Mouse (Mus musculus) forelimb bud, embryonic 11.5 days (tissue): Measurements from ENCODE around the gene Atf6.

ENCODE experiments used
- DNase-seq: peaks from one replicate; pipeline ENCODE4 v3.0.0-alpha.2; 2012; ENCODE audit warnings: low read depth, low spot score

Gene Atf6

DNA sequence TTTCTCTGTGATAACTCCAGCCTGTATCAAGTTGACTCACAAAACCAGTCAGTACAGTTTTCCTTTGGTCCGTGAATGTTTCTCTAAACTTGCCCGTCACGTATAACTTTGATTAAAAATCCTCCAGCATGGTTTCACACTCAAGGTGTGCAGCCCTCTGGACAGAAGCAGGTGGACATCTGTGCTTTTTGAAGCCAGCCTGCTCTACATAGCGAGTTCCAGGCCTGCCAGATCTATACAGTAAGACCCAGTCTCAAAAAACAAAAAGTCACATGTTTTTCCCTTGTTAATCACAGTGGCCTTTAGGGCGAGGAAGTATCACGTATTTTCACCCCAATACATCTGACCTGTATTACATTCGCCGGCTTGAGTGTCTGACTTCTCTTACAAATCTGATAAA is 16.8 kb upstream of the Atf6 start:
- no peak for DNase-seq

DNA sequence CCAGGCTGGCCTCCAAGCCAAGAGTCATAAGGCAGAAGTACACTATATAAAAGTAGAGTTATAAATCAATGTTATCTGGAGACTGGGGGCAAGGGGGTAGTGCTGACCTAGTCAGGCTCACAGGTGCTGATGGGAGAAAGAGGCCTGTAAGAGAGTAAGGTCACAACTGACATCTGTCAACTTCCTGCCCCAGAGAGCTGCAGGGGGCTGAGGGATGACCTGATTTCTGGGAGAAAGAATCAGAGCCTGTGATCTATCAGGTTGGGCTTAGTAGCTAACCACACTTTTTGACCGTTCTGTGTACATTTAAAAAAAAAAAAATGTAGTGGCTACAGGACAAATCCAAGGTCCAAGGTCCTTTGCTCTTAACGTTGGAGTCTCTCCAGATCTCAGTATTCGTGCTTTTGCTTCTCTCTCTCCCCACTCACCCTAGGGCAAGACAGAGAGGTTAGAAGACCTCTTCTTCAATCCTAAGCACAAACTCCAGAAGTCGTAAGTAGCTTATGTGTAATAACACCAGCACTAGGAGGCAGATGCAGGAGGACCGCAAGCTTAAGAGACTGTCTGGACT is 15.4 kb upstream of the Atf6 start:
- DNase-seq = no peak

DNA sequence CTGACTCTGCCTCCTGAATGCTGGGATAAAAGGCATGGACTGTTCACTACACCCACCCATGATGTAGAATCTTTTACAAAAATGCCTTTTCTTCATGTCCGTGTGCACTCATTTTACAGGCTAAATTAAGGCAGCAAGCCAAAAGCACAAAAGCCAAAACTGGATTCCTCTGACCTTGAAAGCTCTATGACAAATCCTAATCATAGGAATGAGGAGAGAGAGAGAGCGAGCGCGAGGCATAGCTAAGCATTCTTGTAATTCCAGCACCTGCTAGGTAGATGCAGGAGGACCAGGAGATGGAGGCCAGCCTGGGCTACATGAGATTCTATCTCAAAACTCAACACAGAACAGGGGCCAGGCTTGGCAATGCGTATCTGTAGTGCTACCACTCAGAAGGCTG is 9.3 kb upstream of the Atf6 start:
- DNase-seq = no peak

DNA sequence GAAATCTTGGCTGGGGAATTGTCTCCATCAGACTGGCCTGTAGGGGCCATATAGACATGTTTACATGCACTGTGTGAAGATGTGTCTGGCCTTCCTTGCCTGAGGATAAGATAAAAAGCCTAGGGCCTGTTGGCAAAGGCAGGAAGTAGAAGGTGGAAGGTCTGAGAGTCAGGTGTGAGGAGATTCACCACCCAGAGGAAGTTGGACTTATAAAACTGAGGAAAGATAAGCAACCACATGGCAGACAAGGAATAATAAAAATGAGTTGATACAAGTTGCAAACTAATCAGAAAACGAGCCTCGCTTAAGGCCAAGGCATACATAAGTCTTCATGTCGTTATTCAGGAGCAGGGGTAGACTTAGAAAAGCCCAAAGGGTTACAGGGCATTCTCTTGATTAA is 8.1 kb upstream of the Atf6 start:
- no peak for DNase-seq

DNA sequence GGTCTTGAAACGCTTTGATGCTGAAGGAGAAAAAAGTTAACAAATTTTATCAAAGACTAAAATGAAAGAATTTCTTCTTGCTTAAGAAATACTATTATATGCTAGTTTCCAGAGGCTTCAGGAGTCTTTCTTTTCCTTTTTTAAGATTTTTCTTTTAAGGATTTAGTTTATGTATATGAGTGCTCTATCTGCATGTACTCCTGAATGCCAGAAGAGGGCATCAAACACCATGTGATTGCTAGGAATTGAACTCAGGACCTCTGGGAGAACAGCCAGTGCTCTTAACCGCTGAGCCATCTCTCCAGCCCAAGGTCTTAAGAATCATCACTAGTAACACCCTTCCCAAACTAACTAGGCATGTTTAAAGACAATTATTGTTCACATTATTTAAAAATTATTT is 4.4 kb upstream of the Atf6 start:
- no peak for DNase-seq

DNA sequence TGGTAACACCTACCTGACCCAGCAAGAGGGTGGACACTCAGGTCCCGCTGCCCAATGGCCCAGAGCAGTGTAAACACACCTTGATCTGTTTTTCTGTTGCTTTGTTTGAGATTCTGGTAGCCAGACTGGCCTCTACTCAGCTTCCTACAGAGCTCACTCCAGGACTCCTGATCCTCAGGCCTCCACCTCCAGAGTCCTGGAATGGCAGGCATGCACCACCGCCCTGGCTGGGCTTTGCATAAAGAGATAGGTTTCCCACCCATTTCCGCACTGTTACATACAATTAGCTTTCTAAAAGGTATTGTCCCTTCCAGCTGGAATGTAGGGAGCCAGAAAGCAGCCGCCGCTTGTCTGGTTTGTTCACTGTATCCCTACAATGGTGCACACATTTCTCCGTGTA is 3.8 kb upstream of the Atf6 start:
- DNase-seq = no peak

DNA sequence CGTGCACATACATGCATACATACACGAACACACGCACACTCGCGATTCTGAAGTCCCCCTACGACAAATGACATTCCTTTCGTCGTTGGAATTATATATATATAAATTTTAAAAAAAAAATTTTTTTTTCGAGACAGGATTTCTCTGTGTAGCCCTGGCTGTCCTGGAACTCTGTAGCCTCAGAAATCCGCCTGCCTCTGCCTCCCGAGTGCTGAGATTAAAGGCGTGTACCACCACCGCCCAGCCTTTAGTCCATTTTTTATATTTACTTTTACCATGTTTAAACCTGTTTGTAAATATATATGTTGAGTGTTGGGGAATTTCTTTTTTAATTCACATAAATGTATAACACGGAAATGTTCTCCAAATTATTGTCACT is 1.3 kb upstream of the Atf6 start:
- no peak for DNase-seq

DNA sequence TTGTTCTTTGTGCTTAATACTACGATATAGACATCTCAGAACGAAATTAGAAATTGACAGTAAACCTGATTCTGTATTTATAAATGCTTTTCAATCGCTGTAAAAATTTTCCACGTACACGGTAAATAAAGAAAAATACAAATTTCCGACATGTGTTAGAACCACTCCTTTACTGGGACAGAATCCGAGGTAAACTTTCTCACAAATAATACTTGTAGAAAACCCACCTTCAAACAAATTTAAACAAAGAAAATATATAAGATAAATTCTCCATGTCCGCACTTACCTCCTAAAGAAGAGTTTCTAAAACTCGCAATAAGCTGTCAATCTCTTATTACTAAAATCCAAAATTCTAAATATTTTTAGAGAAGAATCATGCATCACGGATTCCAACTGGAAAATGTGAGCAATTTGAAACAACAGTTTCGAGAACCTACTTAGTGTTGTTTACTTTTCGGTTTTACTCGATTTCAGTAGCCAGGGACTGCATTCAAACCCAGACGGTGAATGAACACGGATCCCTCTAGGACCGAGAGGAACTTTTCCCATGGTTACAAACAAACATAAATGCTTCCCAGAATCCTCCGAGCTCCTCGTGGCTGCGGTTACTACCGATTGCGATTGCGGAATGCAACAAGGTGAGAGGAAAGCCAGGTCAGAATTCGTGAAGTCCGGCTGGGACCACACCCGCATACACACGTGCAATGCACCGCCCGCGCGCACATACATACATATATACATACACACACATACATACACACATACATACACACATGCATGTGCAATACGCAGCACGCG is 735 bp upstream of the Atf6 start:
- DNase-seq = peak; percentile 90

DNA sequence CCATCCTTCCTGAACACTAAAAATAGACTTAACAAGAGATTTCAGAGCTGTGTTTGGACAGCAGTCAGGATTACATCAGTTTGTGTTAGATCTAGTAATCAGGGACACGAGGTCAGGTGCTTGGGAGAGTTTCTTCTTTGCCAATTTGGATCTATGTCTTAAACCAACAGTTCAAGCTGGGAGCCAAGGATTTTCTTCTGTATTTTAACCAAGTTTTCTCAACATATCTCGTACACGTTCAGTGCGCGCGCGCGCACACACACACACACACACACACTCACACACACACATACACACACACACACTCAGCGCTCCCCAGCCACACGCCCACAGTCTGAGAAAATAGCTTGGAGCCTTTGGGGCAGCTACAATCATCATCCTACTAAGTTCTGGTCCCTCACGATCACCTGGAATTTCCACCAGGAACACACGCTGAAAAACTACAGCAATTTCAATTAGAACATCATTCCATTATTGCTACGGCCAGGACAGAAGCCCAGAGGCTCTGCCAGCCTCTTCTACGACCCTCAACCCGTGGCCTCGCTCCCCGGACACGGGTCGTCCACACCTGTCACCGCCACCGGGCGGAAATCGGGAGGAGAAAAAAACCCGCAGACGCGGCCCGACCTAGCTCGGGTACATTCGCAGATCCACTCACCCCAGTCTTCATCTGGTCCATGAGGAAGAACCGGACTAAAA is 430 bp downstream of the Atf6 start:
- no peak for DNase-seq

DNA sequence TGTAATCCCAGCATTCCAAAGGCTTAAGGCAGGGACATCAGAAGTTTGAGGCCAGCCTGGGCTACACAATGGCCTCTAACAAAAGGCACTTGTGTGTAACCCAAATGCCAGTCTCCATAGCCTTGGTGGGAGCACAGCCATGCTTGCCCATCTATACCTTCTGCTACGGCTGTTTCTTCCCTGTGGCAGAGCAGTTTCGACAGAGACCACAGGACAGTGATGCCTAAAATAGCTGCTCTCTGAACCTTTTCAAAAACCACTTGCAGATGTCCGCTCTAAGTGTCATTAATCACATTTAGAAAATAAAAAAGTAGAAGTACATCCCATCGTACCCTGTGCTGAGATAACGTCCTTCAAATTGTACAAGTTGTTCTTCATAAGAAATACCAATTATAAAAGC is 2.2 kb downstream of the Atf6 start:
- no peak for DNase-seq

DNA sequence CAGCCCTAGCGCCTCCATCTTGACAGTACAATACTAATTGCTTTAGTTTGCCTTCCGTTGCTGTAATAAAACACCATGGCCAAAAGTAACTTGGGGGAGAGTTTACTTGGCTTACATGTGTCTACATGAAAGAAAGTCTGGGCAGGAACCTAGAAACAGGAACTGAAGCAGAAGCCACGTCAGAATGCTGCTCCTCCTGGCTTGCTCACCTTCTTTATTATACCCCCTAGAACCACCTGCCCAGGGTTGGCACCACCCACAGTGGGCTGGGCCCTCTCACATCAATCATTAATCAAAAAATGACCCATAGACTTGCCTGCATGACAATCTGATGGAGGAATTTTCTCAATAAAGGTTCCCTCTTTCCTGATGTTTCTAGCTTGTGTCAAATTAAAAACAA is 2.8 kb downstream of the Atf6 start:
- DNase-seq = no peak

DNA sequence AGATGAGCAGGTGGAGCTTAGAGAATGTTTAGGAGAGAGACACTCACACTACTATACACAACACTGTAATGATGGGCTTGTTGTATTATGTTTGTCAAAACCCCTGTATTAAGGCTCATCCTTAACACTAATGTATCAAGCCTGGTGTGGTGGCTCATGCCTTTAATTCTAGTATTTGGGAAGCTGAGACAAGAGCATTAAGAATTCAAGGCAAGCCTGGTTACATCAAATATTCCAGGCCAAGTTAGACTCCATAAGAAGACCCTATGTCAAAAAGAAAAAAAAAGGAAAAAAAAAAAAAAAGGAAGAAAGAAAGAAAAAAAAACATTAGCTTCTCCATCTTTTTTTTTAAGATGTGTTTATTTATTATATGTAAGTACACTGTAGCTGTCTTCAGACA is 3.3 kb downstream of the Atf6 start:
- no peak for DNase-seq

DNA sequence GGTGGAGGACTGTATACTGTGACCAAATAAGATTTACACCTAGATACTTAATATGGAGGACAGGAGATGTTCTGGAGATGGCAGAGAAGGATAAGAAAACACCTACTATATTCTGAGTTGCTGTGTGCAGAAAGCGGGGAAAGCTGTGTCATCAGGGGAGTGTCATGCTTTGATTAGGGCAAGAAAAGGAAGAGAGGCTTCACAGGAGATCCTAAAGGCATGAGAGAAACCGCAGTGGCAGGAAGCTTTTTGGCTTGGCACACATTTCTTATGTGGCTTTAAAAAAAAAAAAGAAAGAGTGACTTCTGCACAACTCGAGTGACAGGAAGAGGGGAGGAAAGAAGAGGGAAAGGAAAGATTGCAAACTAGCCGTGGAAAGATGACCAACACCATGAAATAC is 4.5 kb downstream of the Atf6 start:
- no peak for DNase-seq

DNA sequence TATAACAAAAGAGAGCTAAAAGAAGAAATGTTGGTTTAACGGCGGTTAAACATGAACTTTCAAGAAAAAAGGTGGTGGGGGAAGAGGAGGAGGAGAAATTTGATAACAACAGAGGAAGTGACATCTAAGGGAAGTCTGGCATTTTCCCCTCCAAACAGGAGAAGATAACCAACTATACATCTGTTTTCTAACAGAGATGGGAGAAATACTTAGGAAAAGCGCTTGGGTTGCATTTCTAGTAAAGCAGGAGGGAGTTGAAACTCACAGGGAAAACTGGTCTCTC is 5.2 kb downstream of the Atf6 start:
- no peak for DNase-seq

DNA sequence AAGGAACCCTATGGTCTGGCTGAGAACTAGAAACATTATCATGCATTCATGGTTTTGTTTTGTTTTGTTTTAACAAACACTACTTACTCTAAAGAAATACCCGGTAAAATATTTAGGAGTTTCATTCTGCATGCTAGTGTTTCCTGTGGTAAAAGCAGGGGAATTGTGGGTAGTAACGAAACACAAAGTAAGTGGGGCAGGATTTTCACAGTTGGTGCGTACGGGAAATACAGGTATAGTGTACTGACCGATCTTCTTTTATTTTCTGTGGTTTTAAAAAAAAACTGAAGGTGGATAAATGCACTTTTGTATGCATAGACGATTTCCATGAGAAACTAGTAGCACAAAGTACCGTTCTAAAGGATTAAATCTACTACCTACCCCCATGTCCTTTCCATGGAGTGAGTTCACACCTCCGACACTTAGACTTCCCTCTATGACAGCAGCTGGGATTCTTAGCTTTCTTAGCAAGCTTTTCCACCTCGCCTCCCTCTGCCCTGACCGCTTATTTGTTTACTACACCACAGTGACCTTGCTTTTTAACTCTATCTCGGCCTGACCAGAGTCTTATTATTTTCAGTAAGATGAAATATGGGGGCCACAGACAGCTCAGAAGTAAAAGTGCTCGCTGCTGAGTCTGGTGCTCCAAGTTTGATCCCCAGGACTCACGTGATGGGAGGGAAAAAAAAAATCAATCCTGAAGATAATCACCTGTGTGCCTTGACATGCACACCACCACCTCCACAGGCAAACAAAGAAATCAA is 5.7 kb downstream of the Atf6 start:
- no peak for DNase-seq

DNA sequence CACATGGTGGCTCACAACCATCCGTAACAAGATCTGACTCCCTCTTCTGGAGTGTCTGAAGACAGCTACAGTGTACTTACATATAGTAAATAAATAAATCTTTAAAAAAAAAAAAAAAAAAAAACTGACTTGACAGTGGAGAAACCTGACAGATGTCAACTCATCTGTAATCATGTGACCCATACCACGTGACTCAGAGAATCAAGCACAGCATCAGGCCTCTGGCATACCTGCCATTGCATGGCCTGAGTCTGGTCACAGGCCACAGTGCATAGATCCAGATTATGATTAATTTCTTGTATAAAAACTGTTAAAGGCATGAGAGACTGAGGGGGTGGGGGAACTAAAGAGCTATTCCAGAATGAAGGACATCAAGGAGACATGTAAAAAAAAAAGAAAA is 8.7 kb downstream of the Atf6 start:
- DNase-seq = no peak

DNA sequence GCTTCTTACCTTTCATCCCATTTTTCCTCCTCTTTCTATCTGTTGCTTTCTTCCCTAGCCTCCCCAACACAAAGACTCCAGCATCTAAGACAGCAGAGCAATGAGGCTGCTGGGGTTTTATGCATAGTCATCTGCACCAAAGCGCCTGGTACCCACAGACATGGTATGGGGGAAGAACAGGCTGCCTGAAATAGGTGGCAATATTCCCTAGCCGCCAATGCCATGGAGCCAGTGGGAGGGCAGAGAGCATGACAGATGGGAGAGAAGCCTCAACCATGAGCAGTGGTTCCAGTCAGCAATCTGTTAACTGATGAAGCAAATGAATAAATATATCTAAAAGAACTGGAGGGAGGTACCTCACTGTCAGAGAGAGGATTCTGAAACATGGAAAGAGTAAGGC is 10.2 kb downstream of the Atf6 start:
- no peak for DNase-seq

DNA sequence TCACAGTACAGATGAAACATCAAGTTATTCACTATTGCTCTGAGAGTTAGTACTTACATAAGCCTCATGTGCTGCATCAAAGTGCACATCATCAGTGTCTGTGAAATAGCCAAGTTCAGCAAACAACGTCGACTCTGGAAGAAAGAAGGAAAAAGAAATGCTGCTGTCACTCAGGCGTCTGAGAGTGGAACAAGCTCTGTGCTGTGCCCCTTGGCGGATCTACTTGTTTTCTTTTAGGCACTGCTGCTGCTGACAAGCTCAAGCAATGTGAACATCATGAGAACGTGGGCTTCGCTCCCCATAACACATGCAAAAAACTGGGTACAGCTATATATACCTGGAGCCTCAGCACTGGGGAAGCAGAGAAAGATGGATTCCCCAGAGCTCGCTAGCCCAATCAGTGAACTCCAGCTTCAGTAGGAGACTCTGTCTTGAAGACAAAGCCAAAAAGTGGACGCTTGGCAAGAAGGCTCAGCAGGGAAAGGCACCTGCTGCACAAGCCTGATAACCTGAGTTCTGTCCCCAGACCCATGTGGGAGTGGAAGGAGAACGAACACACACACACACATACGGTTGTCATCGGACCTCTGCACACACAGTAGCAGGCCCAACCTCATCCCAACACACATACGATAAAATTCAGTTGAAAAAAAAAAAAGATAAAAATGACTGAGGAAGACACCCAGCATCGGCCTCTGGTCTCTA is 12.4 kb downstream of the Atf6 start:
- DNase-seq = no peak

DNA sequence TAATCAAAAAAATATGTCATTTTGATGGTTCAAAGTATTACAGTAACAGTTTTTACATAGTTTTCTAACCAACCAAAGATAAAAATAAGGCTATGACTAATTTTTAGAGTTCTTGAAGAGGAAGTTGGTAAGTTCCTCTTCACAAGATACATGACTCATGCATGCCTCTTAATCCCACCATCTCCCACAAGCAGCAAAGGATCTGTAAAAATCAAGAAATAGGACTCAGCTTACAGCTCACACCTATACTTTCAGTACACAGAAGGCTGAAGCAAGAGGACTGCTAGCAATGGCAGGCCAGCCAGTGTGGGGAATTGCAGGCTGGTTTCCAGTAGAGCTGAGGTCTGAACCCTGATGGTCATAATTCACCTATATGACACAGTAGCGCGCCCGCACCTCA is 14.0 kb downstream of the Atf6 start:
- DNase-seq = no peak

DNA sequence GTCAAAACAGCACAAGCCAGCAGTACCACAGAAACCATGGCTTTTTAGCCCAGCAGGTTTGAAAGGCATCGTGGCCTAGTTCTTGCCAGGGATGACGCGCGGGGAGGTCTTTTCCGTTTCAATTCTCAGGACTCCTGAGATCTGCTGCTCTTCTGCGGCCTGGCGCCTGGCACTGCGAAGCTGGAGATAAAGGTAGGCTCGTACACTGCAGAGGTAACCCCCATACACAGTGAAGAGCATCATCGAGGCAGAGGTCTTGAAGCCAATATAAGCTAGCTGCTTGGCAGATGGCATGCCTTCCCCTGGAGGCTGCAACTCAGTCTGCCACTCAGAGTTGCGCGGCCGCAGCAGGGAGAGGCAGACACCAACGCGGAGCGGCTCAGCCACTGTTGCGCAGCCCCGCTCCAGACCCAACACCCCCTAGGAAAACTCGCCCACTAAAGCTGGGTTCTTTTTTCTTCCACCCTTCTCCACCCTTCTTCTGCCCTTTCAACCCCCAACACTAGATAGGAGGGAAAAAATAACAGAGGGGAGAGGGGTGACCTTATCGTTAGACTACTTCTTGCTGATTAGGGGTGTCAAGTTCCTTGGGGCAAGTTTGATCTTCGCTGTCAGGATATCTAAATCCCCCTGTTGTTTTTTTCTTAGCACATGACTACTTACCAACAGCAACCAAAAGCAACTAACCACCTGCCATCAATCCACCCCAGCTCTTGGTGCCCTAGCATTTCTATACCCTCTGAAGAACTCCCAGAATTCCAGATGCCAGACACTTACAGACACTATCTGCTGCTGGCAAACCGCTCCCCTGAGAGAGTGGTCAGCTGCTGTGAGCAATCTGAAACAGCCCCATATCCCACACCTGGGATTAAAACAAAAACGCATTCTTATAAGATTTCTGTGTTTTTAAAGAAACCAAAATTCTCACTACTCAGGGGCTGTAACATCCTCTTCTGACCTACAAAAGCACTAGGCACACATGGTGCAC is 16.6 kb downstream of the Atf6 start:
- DNase-seq = no peak

DNA sequence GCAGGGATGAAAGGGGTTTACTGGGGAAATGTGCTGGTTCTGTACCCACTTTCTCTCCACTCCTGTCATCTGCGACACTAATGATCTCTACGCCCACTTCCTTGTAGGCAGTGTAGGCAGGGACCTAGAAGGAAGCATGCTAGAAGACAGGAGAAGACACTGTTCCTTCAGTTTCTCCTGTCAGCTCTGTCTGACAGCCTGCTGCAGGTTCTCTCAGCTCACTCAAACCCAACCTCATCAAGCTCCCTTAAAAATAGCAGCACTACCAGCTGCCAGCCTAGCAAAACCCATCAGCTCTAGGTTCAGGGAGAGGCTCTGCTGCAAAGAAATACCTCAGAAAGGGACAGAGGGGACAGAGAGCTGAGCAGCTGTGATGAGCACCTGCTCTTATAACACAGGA is 17.6 kb downstream of the Atf6 start:
- no peak for DNase-seq
